Mouse (Mus musculus) intestine, embryonic 15.5 days (tissue): ENCODE results near the gene Adcy6. TPM values are rescaled to one million over a fixed set of nuclear protein-coding genes. Genes with fewer than 3 reads are reported as not detected.
A peak's percentile ranks its signal among the peaks of the same experiment; 100 is the strongest.

Experiments
- ATAC-seq: fragments of 200-750 bp; cut with Nextera tagmentation; 2 replicates; pipeline ENCODE4 v1.8.0; 2017; ENCODE audit warnings: moderate TSS enrichment, moderate library complexity
- H3K27ac ChIP-seq: fragments of 300-500 bp; sonication (generic); 2 replicates; pipeline ENCODE4 v1.5.1; 2015; ENCODE audit warnings: mild to moderate bottlenecking, inconsistent platforms
- H3K27me3 ChIP-seq: fragments of 300-500 bp; sonication (generic); replicated peaks from 2 replicates; pipeline ENCODE4 v1.6.1; 2015; ENCODE audit warnings: inconsistent platforms
- H3K36me3 ChIP-seq: fragments of 300-500 bp; sonication (generic); 2 replicates; pipeline ENCODE4 v1.6.1; 2015; ENCODE audit warnings: inconsistent platforms
- H3K4me1 ChIP-seq: fragments of 300-500 bp; sonication (generic); replicated peaks from 2 replicates; pipeline ENCODE4 v1.6.1; 2015; ENCODE audit warnings: inconsistent platforms
- H3K4me2 ChIP-seq: fragments of 300-500 bp; sonication (generic); replicated peaks from 2 replicates; pipeline ENCODE4 v1.6.1; 2015; ENCODE audit warnings: mild to moderate bottlenecking, inconsistent platforms
- H3K4me3 ChIP-seq: fragments of 300-500 bp; sonication (generic); replicated peaks from 2 replicates; pipeline ENCODE4 v1.5.1; 2015; ENCODE audit warnings: inconsistent platforms
- H3K9ac ChIP-seq: fragments of 300-500 bp; sonication (generic); 2 replicates; pipeline ENCODE4 v1.6.1; 2015; ENCODE audit warnings: inconsistent platforms
- H3K9me3 ChIP-seq: fragments of 300-500 bp; sonication (generic); 2 replicates; pipeline ENCODE4 v1.6.1; 2016; ENCODE audit warnings: inconsistent platforms
- WGBS: fragments of 180-500 bp; shearing (Covaris S2); methylation state at CpG from one replicate; pipeline ENCODE4 v1.1.7; 2015; 5-methylcytosine and 5-hydroxymethylcytosine counted together
- polyA plus RNA-seq: library from polyadenylated mRNA; unstranded; fragments of >200 nt; fragmentation: Nextera tagmentation; extraction: Ambion mirVana; gene quantifications from 2 replicates; pipeline ENCODE4 v1.2.1, GENCODE M21; 2015

The Adcy6 gene
- polyA plus RNA-seq, 1 experiment from 2014 or later, result 21.4 TPM

- Histone ChIP-seq H3K9ac (peak overlapping the region; percentile 91), H3K36me3 (peaks cover 11% of the 10 kb centered on the region), H3K4me3 (peak overlapping the region; percentile 79), H3K9me3 (no peaks in the 10 kb centered on the region), H3K27me3 (no peaks in the 10 kb centered on the region), H3K4me1 (peaks cover 45% of the 10 kb centered on the region), H3K4me2 (peak overlapping the region; percentile 90), H3K27ac (peak overlapping the region; percentile 95)
- WGBS, result 14% methylated on average over 4 of the region's 4 CpGs
- 0 out of 2 replicates have a peak, but pooled peaks have one; percentile 6 for ATAC-seq
Observed at GRCm38 (mm10) chr15:98607557-98607956, 2.3 kb downstream of the Adcy6 start.

DNA sequence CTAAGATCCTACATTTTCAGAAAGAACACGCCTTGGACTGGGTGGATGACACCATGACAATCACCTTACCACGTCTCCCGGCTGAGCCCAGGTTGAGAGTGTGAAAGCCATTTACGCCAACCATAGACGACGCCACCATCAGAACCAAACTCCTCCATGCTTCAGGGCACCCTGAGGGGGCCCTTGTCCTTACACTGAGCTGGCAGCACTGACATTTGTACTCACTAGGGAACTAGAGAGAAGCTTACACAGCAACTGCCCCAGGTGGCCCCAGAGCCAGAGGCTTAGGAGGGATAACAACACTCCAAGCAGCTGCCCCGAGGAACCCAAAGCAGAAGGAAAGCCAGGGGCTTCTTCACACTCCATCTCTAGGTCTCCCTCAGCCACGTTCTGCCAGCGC, 3.1 kb downstream of the Adcy6 start:
- H3K9ac ChIP-seq, result no peak overlapping the region
- peak overlapping the region; percentile 79; the same call in 1 of the 2 replicates for H3K4me3 ChIP-seq
- ATAC-seq, result no peak
- H3K27me3 ChIP-seq, result no peaks in the 10 kb centered on the region
- peaks cover 11% of the 10 kb centered on the region for H3K36me3 ChIP-seq
- no peak overlapping the region for H3K27ac ChIP-seq
- H3K9me3 ChIP-seq, result no peaks in the 10 kb centered on the region
- 57% methylated on average over 9 of the region's 9 CpGs for WGBS
- peaks cover 52% of the 10 kb centered on the region for H3K4me1 ChIP-seq
- peak overlapping the region; percentile 90 for H3K4me2 ChIP-seq

DNA sequence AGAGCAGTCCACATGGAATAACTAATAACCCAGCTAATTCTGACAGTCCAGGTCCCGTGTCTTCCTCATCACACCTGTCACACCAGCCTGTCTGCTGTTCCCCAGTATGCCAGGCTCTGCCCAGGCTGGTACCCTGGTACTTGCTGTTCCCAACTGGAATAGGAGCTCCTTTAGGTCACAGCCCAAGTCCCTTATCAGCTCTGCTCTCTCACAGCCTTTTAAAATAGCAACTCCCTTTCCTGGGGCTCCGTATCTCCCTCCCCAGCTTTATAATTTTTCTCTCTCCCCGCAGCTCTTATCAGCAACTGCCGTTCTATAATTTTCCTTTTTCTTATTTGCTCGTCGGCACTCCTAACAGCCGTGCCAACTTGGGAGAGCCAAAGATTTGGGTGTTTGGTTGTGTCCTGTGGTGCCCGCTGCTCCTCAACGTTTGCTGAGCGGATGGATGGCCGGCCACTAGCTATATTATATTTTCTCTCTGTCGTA, 3.8 kb downstream of the Adcy6 start:
- H3K27ac ChIP-seq, result 0 out of 2 replicates have a peak overlapping the region, but pooled peaks have one; percentile 29
- peak overlapping the region; percentile 90 for H3K4me2 ChIP-seq
- H3K9ac ChIP-seq, result peak overlapping the region; percentile 18; the same call in 1 of the 2 replicates
- peaks cover 52% of the 10 kb centered on the region for H3K4me1 ChIP-seq
- peaks cover 12% of the 10 kb centered on the region for H3K36me3 ChIP-seq
- no peak for ATAC-seq
- no peaks in the 10 kb centered on the region for H3K27me3 ChIP-seq
- 56% methylated on average over 12 of the region's 12 CpGs for WGBS
- no peak overlapping the region for H3K4me3 ChIP-seq
- H3K9me3 ChIP-seq, result no peaks in the 10 kb centered on the region

DNA sequence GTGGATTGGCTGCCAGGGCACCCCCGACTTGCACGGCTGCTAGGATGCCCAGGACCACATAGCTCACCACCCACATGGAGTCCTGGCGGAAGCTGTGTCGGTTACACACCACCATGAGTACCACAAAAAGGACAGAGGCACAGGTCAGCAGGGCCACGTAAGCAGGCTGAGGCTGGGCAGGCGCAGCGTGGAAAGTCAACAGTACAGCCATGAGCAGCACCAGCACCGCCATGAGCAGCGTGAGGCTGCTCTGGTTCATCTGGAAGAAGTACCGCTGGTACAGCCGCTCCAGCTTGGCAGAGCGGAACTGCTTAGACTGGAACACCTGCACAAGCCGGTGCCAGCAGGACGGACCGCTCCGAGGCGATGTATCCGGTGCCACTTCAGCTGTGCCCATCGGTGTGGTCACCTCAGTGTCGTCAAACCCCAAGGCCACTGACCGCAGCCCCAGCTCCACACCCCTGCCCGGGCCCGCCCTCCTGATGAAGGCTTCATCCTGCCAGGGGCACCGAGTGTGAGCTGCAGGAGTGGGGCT, 5.8 kb downstream of the Adcy6 start:
- Histone ChIP-seq H3K36me3 (peaks cover 22% of the 10 kb centered on the region), H3K9me3 (no peaks in the 10 kb centered on the region), H3K4me3 (no peak overlapping the region), H3K27me3 (no peaks in the 10 kb centered on the region), H3K9ac (no peak overlapping the region), H3K27ac (no peak overlapping the region), H3K4me2 (peak overlapping the region; percentile 62), H3K4me1 (peaks cover 49% of the 10 kb centered on the region)
- WGBS, result 90% methylated on average over 24 of the region's 24 CpGs
- no peak for ATAC-seq

DNA sequence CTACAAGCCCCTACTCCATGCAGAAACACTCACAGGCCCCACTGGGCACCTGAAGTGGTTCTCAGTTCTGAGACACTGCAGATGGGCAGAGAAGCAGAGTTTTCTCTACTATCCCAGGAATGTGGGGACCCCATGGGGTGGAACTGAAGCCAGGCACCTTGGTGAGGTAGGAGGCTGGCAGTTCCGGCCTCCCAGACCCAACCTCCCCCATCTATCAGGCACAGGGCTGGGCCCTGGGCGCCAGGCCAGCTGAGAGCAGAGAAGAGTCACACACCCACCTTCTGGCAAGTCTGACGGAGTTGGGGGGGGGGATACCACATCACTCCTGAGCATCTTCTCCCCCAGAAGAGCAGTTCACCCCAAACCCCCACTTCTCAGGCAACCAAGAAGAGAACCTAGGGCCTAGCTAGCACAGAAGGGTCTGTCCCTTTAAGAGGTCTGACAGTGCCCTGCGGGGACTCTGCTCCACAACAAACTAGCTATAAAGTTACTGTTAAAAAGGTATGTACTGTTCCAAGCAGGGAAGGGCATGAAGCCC, 6.9 kb downstream of the Adcy6 start:
- Histone ChIP-seq H3K4me1 (peaks cover 46% of the 10 kb centered on the region), H3K36me3 (peaks cover 31% of the 10 kb centered on the region), H3K27me3 (no peaks in the 10 kb centered on the region), H3K9ac (peak overlapping the region; percentile 44; the same call in 1 of the 2 replicates), H3K4me2 (peak overlapping the region; percentile 62), H3K9me3 (no peaks in the 10 kb centered on the region), H3K4me3 (peak overlapping the region; percentile 29), H3K27ac (peak overlapping the region; percentile 45; the same call in 1 of the 2 replicates)
- 32% methylated on average over 4 of the region's 4 CpGs for WGBS
- no peak for ATAC-seq

DNA sequence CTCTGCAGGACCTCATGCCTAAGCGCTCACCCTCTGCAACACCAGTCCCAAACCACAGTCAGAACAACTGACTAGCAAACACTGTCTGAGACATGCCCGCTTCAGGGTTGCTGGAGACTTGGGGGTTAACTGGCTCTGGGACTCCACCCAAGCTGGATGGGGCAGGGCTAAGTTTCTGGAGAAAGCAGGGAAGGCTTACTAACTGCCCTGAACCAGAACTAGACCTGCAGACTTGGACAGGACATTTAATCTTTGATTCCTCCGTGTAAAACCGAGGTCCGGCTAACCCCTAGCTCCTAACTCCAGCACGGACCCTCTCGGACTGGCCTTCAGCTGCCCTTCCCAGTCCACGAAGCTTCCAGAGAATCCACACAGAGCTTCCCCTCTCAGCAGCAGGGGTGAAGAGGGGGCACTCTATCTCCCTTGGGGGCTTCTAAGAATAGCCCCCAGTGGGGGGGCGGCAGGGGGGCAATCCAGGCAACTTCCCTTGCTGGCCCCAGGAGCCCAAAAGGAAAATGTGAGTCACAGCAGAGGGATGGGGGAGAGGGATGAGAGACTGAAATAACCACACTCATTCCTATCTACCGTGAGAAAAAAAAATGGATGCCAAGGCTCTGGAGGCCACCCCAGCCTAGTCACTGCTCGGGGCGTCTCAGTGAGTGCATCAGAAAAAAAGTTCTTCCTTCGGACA, 7.5 kb downstream of the Adcy6 start:
- Histone ChIP-seq H3K4me2 (peak overlapping the region; percentile 62), H3K9me3 (no peaks in the 10 kb centered on the region), H3K27ac (peak overlapping the region; percentile 45), H3K36me3 (peaks cover 38% of the 10 kb centered on the region), H3K4me3 (peak overlapping the region; percentile 29), H3K27me3 (no peaks in the 10 kb centered on the region), H3K9ac (peak overlapping the region; percentile 44), H3K4me1 (peaks cover 40% of the 10 kb centered on the region)
- 43% methylated on average over 13 of the region's 13 CpGs for WGBS
- ATAC-seq, result peak; percentile 50; the same call in 1 of the 2 replicates

- Histone ChIP-seq H3K9me3 (no peaks in the 10 kb centered on the region), H3K4me2 (peak overlapping the region; percentile 62), H3K27me3 (no peaks in the 10 kb centered on the region), H3K27ac (no peak overlapping the region), H3K4me3 (peak overlapping the region; percentile 29), H3K36me3 (peaks cover 41% of the 10 kb centered on the region), H3K4me1 (peaks cover 35% of the 10 kb centered on the region), H3K9ac (peak overlapping the region; percentile 44; the same call in 1 of the 2 replicates)
- 68% methylated on average over 7 of the region's 7 CpGs for WGBS
- no peak; the same call in 1 of the 2 replicates for ATAC-seq
Observed at GRCm38 (mm10) chr15:98601832-98602190, 8.1 kb downstream of the Adcy6 start.

GRCm38 (mm10) chr15:98600036-98600709, 9.7 kb downstream of the Adcy6 start:
- Histone ChIP-seq H3K4me2 (no peak overlapping the region), H3K9ac (no peak overlapping the region), H3K27ac (no peak overlapping the region), H3K27me3 (no peaks in the 10 kb centered on the region), H3K36me3 (peaks cover 51% of the 10 kb centered on the region), H3K4me3 (no peak overlapping the region), H3K9me3 (no peaks in the 10 kb centered on the region), H3K4me1 (peaks cover 32% of the 10 kb centered on the region)
- no peak for ATAC-seq
- 85% methylated on average over 12 of the region's 12 CpGs for WGBS

GRCm38 (mm10) chr15:98596609-98597008, 13.3 kb downstream of the Adcy6 start:
- H3K4me2 ChIP-seq, result no peak overlapping the region
- no peaks in the 10 kb centered on the region for H3K9me3 ChIP-seq
- WGBS, result 94% methylated on average over 14 of the region's 14 CpGs
- no peaks in the 10 kb centered on the region for H3K27me3 ChIP-seq
- no peak overlapping the region for H3K27ac ChIP-seq
- no peak overlapping the region for H3K9ac ChIP-seq
- peaks cover 4% of the 10 kb centered on the region; the same call in 1 of the 2 replicates for H3K4me1 ChIP-seq
- H3K4me3 ChIP-seq, result no peak overlapping the region
- peaks cover 69% of the 10 kb centered on the region for H3K36me3 ChIP-seq
- ATAC-seq, result no peak

- Histone ChIP-seq H3K4me3 (no peak overlapping the region), H3K27ac (no peak overlapping the region), H3K4me2 (no peak overlapping the region), H3K4me1 (peaks cover 4% of the 10 kb centered on the region; the same call in 1 of the 2 replicates), H3K36me3 (peaks cover 72% of the 10 kb centered on the region), H3K9ac (no peak overlapping the region), H3K27me3 (no peaks in the 10 kb centered on the region), H3K9me3 (no peaks in the 10 kb centered on the region)
- peak; percentile 46 for ATAC-seq
- WGBS, result 78% methylated on average over 5 of the region's 5 CpGs
Observed at GRCm38 (mm10) chr15:98595049-98595448, 14.8 kb downstream of the Adcy6 start.

- no peak for ATAC-seq
- Histone ChIP-seq H3K4me1 (peaks cover 4% of the 10 kb centered on the region; the same call in 1 of the 2 replicates), H3K4me3 (no peak overlapping the region), H3K9me3 (no peaks in the 10 kb centered on the region), H3K9ac (no peak overlapping the region), H3K27me3 (no peaks in the 10 kb centered on the region), H3K36me3 (peaks cover 74% of the 10 kb centered on the region), H3K4me2 (no peak overlapping the region), H3K27ac (no peak overlapping the region)
- 81% methylated on average over 19 of the region's 19 CpGs for whole genome bisulfite sequencing
Observed at GRCm38 (mm10) chr15:98594193-98594592, 15.7 kb downstream of the Adcy6 start.

GRCm38 (mm10) chr15:98591396-98591795, 18.5 kb downstream of the Adcy6 start:
- Histone ChIP-seq H3K9ac (no peak overlapping the region), H3K27ac (no peak overlapping the region), H3K4me3 (no peak overlapping the region), H3K4me1 (peaks cover 4% of the 10 kb centered on the region; the same call in 1 of the 2 replicates), H3K9me3 (no peaks in the 10 kb centered on the region), H3K27me3 (no peaks in the 10 kb centered on the region), H3K4me2 (no peak overlapping the region), H3K36me3 (peaks cover 55% of the 10 kb centered on the region)
- no peak for ATAC-seq
- 80% methylated on average over 4 of the region's 4 CpGs for WGBS
